Mouse (Mus musculus) embryonic facial prominence, embryonic 10.5 days (tissue): ENCODE measurements at regions not wholly inside any gene's neighbourhood (a gene's known extent, or its start where the extent isn't known, plus 50 kb on each side); places are given as distances from the start of the nearest gene placed in this dataset.

Experiments used
- DNase-seq: peaks from one replicate; pipeline ENCODE4 v3.0.0-alpha.2; 2017; ENCODE audit warnings: low spot score
- H3K27ac ChIP-seq: fragments of 300-500 bp; sonication (generic); replicated peaks from 2 replicates; pipeline ENCODE4 v1.5.1; 2016; ENCODE audit warnings: mild to moderate bottlenecking
- H3K27me3 ChIP-seq: fragments of 300-500 bp; sonication (generic); replicated peaks from 2 replicates; pipeline ENCODE4 v1.6.1; 2016; ENCODE audit warnings: low read depth, mild to moderate bottlenecking; ENCODE audit not compliant: poor library complexity, severe bottlenecking
- H3K36me3 ChIP-seq: fragments of 300-500 bp; sonication (generic); replicated peaks from 2 replicates; pipeline ENCODE4 v1.6.1; 2016; ENCODE audit warnings: mild to moderate bottlenecking, moderate library complexity
- H3K4me1 ChIP-seq: fragments of 300-500 bp; sonication (generic); 2 replicates; pipeline ENCODE4 v1.6.1; 2016
- H3K4me3 ChIP-seq: fragments of 300-500 bp; sonication (generic); 2 replicates; pipeline ENCODE4 v1.5.1; 2016; ENCODE audit warnings: mild to moderate bottlenecking, moderate library complexity
- H3K9me3 ChIP-seq: fragments of 300-500 bp; sonication (generic); 2 replicates; pipeline ENCODE4 v1.6.1; 2016; ENCODE audit warnings: mild to moderate bottlenecking
- WGBS: fragments of 180-500 bp; shearing (Covaris S2); methylation state at CpG from one replicate; pipeline ENCODE4 v1.1.7; 2016; 5-methylcytosine and 5-hydroxymethylcytosine counted together

- Histone ChIP-seq H3K4me1 (peaks cover 59% of the 10 kb centered on the region), H3K27ac (no peak overlapping the region), H3K9me3 (no peaks in the 10 kb centered on the region), H3K4me3 (no peak overlapping the region), H3K36me3 (no peaks in the 10 kb centered on the region), H3K27me3 (peaks cover 19% of the 10 kb centered on the region; the same call in 1 of the 2 replicates)
- 59% methylated on average over 6 of the region's 6 CpGs for WGBS
- DNase-seq: no peak
Measured at GRCm38 (mm10) chr7:133492626-133493025, 109.3 kb downstream of the Tex36 start.

- 53% methylated on average over 7 of the region's 7 CpGs for WGBS
- no peak overlapping the region for H3K4me3 ChIP-seq
- H3K27me3 ChIP-seq: 0 out of 2 replicates have a peak, but pooled peaks cover 11% of the 10 kb centered on the region
- H3K36me3 ChIP-seq: no peaks in the 10 kb centered on the region
- peak; percentile 72 for DNase-seq
- H3K4me1 ChIP-seq: peaks cover 35% of the 10 kb centered on the region
- H3K27ac ChIP-seq: peak overlapping the region; percentile 61; the same call in 1 of the 2 replicates
- H3K9me3 ChIP-seq: no peaks in the 10 kb centered on the region
Measured at GRCm38 (mm10) chr7:133487887-133488630, 113.9 kb downstream of the Tex36 start.

GRCm38 (mm10) chr7:133484430-133484841, 117.5 kb downstream of the Tex36 start:
- no peak overlapping the region for H3K27ac ChIP-seq
- H3K4me3 ChIP-seq: no peak overlapping the region
- WGBS: 80% methylated on average over 8 of the region's 8 CpGs

GRCm38 (mm10) chr7:133481529-133481928, 120.4 kb downstream of the Tex36 start:
- no peak overlapping the region for H3K27ac ChIP-seq
- peaks cover 24% of the 10 kb centered on the region for H3K4me1 ChIP-seq
- 71% methylated on average over 6 of the region's 6 CpGs for WGBS
- H3K4me3 ChIP-seq: no peak overlapping the region
- no peak for DNase-seq
- H3K9me3 ChIP-seq: 0 out of 2 replicates have a peak, but pooled peaks cover 2% of the 10 kb centered on the region
- no peaks in the 10 kb centered on the region for H3K36me3 ChIP-seq
- H3K27me3 ChIP-seq: no peaks in the 10 kb centered on the region

More at GRCm38 (mm10) chr7:133484430-133484841, 117.5 kb downstream of the Tex36 start:
- Histone ChIP-seq H3K36me3 (no peaks in the 10 kb centered on the region), H3K27me3 (no peaks in the 10 kb centered on the region), H3K9me3 (no peaks in the 10 kb centered on the region), H3K4me1 (peaks cover 36% of the 10 kb centered on the region)
- no peak for DNase-seq

GRCm38 (mm10) chr7:133479679-133480078, 122.3 kb downstream of the Tex36 start:
- Histone ChIP-seq H3K36me3 (no peaks in the 10 kb centered on the region), H3K4me3 (no peak overlapping the region), H3K27ac (0 out of 2 replicates have a peak overlapping the region, but pooled peaks have one; percentile 14), H3K27me3 (no peaks in the 10 kb centered on the region), H3K4me1 (peaks cover 24% of the 10 kb centered on the region), H3K9me3 (0 out of 2 replicates have a peak, but pooled peaks cover 2% of the 10 kb centered on the region)
- DNase-seq: no peak
- WGBS: 54% methylated on average over 7 of the region's 7 CpGs

GRCm38 (mm10) chr7:133477933-133478332, 124.0 kb downstream of the Tex36 start:
- no peak for DNase-seq
- 74% methylated on average over 5 of the region's 5 CpGs for WGBS
- no peaks in the 10 kb centered on the region for H3K27me3 ChIP-seq

GRCm38 (mm10) chr7:133477221-133477620, 124.7 kb downstream of the Tex36 start:
- Histone ChIP-seq H3K27ac (no peak overlapping the region), H3K4me3 (no peak overlapping the region), H3K36me3 (no peaks in the 10 kb centered on the region), H3K9me3 (0 out of 2 replicates have a peak, but pooled peaks cover 2% of the 10 kb centered on the region), H3K27me3 (no peaks in the 10 kb centered on the region), H3K4me1 (peaks cover 20% of the 10 kb centered on the region)
- 91% methylated on average over 6 of the region's 6 CpGs for WGBS
- no peak for DNase-seq

More at GRCm38 (mm10) chr7:133477933-133478332, 124.0 kb downstream of the Tex36 start:
- peaks cover 24% of the 10 kb centered on the region for H3K4me1 ChIP-seq
- no peaks in the 10 kb centered on the region for H3K36me3 ChIP-seq
- no peak overlapping the region for H3K27ac ChIP-seq
- 0 out of 2 replicates have a peak, but pooled peaks cover 2% of the 10 kb centered on the region for H3K9me3 ChIP-seq
- H3K4me3 ChIP-seq: no peak overlapping the region

- WGBS: 93% methylated on average over 5 of the region's 5 CpGs
- DNase-seq: no peak
- no peak overlapping the region for H3K4me3 ChIP-seq
Measured at GRCm38 (mm10) chr7:133471706-133472105, 130.3 kb downstream of the Tex36 start.

GRCm38 (mm10) chr7:133470620-133470958, 131.4 kb downstream of the Tex36 start:
- H3K4me3 ChIP-seq: no peak overlapping the region
- H3K27me3 ChIP-seq: no peaks in the 10 kb centered on the region
- no peaks in the 10 kb centered on the region for H3K36me3 ChIP-seq
- DNase-seq: no peak
- 83% methylated on average over 3 of the region's 3 CpGs for WGBS
- peaks cover 21% of the 10 kb centered on the region; the same call in 1 of the 2 replicates for H3K4me1 ChIP-seq
- H3K9me3 ChIP-seq: no peaks in the 10 kb centered on the region
- H3K27ac ChIP-seq: no peak overlapping the region

More at GRCm38 (mm10) chr7:133471706-133472105, 130.3 kb downstream of the Tex36 start:
- H3K4me1 ChIP-seq: peaks cover 21% of the 10 kb centered on the region; the same call in 1 of the 2 replicates
- H3K27ac ChIP-seq: no peak overlapping the region
- no peaks in the 10 kb centered on the region for H3K36me3 ChIP-seq
- H3K9me3 ChIP-seq: no peaks in the 10 kb centered on the region
- H3K27me3 ChIP-seq: no peaks in the 10 kb centered on the region

- Histone ChIP-seq H3K36me3 (no peaks in the 10 kb centered on the region), H3K9me3 (no peaks in the 10 kb centered on the region), H3K4me1 (peaks cover 21% of the 10 kb centered on the region; the same call in 1 of the 2 replicates), H3K4me3 (no peak overlapping the region), H3K27me3 (no peaks in the 10 kb centered on the region), H3K27ac (no peak overlapping the region)
- 74% methylated on average over 6 of the region's 6 CpGs for WGBS
- no peak for DNase-seq
Measured at GRCm38 (mm10) chr7:133469952-133470619, 131.9 kb downstream of the Tex36 start.

- WGBS: 42% methylated on average over 3 of the region's 3 CpGs
- H3K4me3 ChIP-seq: no peak overlapping the region
- no peak overlapping the region for H3K27ac ChIP-seq
- no peak for DNase-seq
- H3K27me3 ChIP-seq: no peaks in the 10 kb centered on the region
- peaks cover 21% of the 10 kb centered on the region; the same call in 1 of the 2 replicates for H3K4me1 ChIP-seq
- no peaks in the 10 kb centered on the region for H3K9me3 ChIP-seq
- no peaks in the 10 kb centered on the region for H3K36me3 ChIP-seq
Measured at GRCm38 (mm10) chr7:133469106-133469505, 132.9 kb downstream of the Tex36 start.

GRCm38 (mm10) chr7:133468346-133468745, 133.6 kb downstream of the Tex36 start:
- no peaks in the 10 kb centered on the region for H3K36me3 ChIP-seq
- 42% methylated on average over 3 of the region's 3 CpGs for WGBS
- no peaks in the 10 kb centered on the region for H3K27me3 ChIP-seq
- no peak overlapping the region for H3K27ac ChIP-seq
- no peak for DNase-seq
- H3K4me3 ChIP-seq: no peak overlapping the region
- peaks cover 3% of the 10 kb centered on the region; the same call in 1 of the 2 replicates for H3K9me3 ChIP-seq
- peaks cover 21% of the 10 kb centered on the region; the same call in 1 of the 2 replicates for H3K4me1 ChIP-seq
